ENCODE assay signal across 16 mouse cellular contexts in the genomic region with DNA sequence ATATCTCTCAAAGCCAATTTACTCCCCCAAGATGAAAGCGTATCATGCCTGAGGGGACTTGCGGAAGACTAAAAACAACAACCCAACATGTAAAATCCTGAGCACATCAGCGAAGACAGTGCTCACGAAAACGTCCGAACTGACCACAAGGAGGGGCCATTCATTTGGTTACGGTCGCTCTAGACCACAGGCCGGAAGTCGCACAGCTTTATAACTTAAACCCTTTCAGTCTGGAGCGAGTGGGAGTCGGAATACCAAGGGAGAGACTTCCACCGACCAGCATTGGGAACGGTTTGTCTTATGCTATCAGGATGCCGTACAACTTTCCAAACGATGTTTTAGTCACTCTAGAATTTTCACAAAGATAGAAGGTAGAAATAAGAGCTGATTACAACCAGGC.
"Had no signal": no experiment of that assay in that cellular context is flagged by ENCODE, and none has a peak within 500 bp of the region (broad histone marks: within the 10 kb centered on the region; RNA-seq: fewer than 3 reads in every experiment).

No protein-coding gene starts in this region.

- H3K9ac ChIP-seq: liver, embryonic 13.5 days; midbrain, embryonic 13.5 days; neural tube, embryonic 13.5 days; stomach, embryonic 15.5 days had no signal

- H3K4me2 ChIP-seq: liver, embryonic 13.5 days; midbrain, embryonic 13.5 days; neural tube, embryonic 13.5 days; stomach, embryonic 15.5 days had no signal

- ATAC-seq: lung, postnatal 0 days; midbrain, embryonic 13.5 days; midbrain, embryonic 16.5 days had no signal

- H3K9me3 ChIP-seq: liver, embryonic 13.5 days; midbrain, embryonic 10.5 days; midbrain, embryonic 13.5 days; neural tube, embryonic 13.5 days; stomach, embryonic 15.5 days had no signal

- DNase-seq: kidney, adult 18-20 months; kidney, adult 9 months; kidney, postnatal 25 days; liver, embryonic 13.5 days; lung, adult 2 months; retina, postnatal 1 day; right cerebral cortex, postnatal 25 days; spleen, adult 18-20 months had no signal

- H3K27ac ChIP-seq: liver, embryonic 13.5 days; midbrain, embryonic 10.5 days; midbrain, embryonic 13.5 days; neural tube, embryonic 13.5 days; stomach, embryonic 15.5 days had no signal

- H3K4me3 ChIP-seq: liver, embryonic 13.5 days; megakaryocyte, embryonic 14.5 days; midbrain, embryonic 10.5 days; midbrain, embryonic 13.5 days; myocyte; neural tube, embryonic 13.5 days; stomach, embryonic 15.5 days had no signal

- H3K36me3 ChIP-seq: liver, embryonic 13.5 days; midbrain, embryonic 10.5 days; stomach, embryonic 15.5 days had no signal
